ENCODE assay signal across 8 mouse cellular contexts in the genomic region with DNA sequence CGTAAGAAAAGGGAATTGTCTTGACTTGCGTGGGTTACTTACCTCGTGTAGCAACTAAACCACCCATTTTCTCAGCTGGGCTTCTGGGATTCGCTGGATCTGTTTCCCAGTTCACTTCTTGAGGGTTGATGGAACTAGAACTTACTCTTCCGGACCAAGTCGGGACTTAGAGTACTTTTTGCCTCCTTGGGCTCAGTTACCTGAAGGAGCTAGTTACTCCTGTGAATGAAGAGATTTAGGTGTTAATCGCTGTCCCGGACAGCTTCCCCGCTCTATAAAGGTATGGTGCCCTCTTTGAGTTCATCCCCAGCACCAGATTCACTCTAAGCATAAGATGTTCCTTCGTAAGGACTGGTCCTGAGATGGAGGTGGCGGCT. TPM values are rescaled to one million over a fixed set of nuclear protein-coding genes. Genes with fewer than 3 reads are reported as not detected.
DNase-seq lines count a peak whose midpoint lies in the region; ATAC-seq lines count a peak whose summit lies in the region.

No protein-coding gene starts in this region.

- intact Hi-C loops in heart, postnatal 36 days (cut with DNase I), result no loop called here

- peak overlapping the region; percentile 89 for H3K4me3 ChIP-seq in lung, embryonic 16.5 days (ENCODE audit: low read length)
- H3K4me3 ChIP-seq in brown adipose tissue, adult 24 weeks (ENCODE audit: insufficient read depth, low read depth, low read length), result peak overlapping the region; percentile 72

- peak overlapping the region; percentile 87 for H3K4me2 ChIP-seq in lung, embryonic 16.5 days (ENCODE audit: low read depth, low read length)

- no peaks in the 10 kb centered on the region for H3K27me3 ChIP-seq in lung, embryonic 16.5 days (ENCODE audit: control insufficient read depth, insufficient read depth, low read depth, low read length)

- H3K9ac ChIP-seq in lung, embryonic 16.5 days (ENCODE audit: low read length), result peak overlapping the region; percentile 92

- no peaks in the 10 kb centered on the region for H3K36me3 ChIP-seq in lung, embryonic 16.5 days (ENCODE audit: control insufficient read depth, insufficient read depth, low read length)

- 4% methylated on average over 11 of the region's 11 CpGs for WGBS in lung, embryonic 16.5 days

- H3K9me3 ChIP-seq in lung, embryonic 16.5 days (ENCODE audit: control insufficient read depth, low read length), result no peaks in the 10 kb centered on the region

- peak overlapping the region; percentile 97 for H3K27ac ChIP-seq in lung, embryonic 16.5 days (ENCODE audit: low read length)
- peak overlapping the region; percentile 40; the same call in 1 of the 2 replicates for H3K27ac ChIP-seq in brown adipose tissue, adult 24 weeks (replicated peaks; ENCODE audit: low read depth, low read length)

- peaks cover 24% of the 10 kb centered on the region for H3K4me1 ChIP-seq in lung, embryonic 16.5 days (replicated peaks; ENCODE audit: control insufficient read depth, insufficient read depth, low read length)
- H3K4me1 ChIP-seq in brown adipose tissue, adult 24 weeks (ENCODE audit: control insufficient read depth, insufficient read depth, insufficient read length, low read length), result peaks cover 3% of the 10 kb centered on the region; the same call in 1 of the 2 replicates

- no peak for DNase-seq in lung, postnatal 4 days
- peak; percentile 9 to 13 for DNase-seq in heart, postnatal 36 days
- DNase-seq in mesoderm, embryonic 11.5 days (ENCODE audit: low read depth, low spot score), result peak; percentile 17
- DNase-seq in cerebellum, adult 11-12 months, result no peak
- no peak for DNase-seq in cerebellum, postnatal 10 days

- no peak for ATAC-seq in lung, embryonic 16.5 days (ENCODE audit: low read depth)
- ATAC-seq in megakaryocyte-erythroid progenitor cell, adult 5-6 weeks (replicated peaks; ENCODE audit: low FRiP score, low TSS enrichment, poor library complexity, severe bottlenecking), result no peak

RNA-seq across cellular contexts. Expression of gene Gatad2b, which starts 1.1 kb away (rescaled TPM):
- polyA plus RNA-seq in lung, embryonic 16.5 days (2015; fragmentation: Nextera tagmentation; extraction: Ambion mirVana), result 11.3 and 11.4 TPM in 2 replicates
- polyA plus RNA-seq in brown adipose tissue, adult 24 weeks (2012; ENCODE audit: insufficient read depth, insufficient read length, missing spikeins), result 14.7 and 22.0 TPM in 2 replicates
- total RNA-seq in heart, postnatal 36 days (2021), result 10 to 100 TPM; 50.1 to 50.7 TPM
- 65.5 and 68.0 TPM in 2 replicates for total RNA-seq in megakaryocyte-erythroid progenitor cell, adult 5-6 weeks (2014; fragmentation: Nextera tagmentation)
- total RNA-seq in megakaryocyte-erythroid progenitor cell, adult 5-6 weeks (2017), result 23.8 and 28.5 TPM in 2 replicates

RNA-seq across cellular contexts. Expression of gene Dennd4b, which starts 29.1 kb away (rescaled TPM):
- polyA plus RNA-seq in lung, embryonic 16.5 days (2015; fragmentation: Nextera tagmentation; extraction: Ambion mirVana), result 3.6 and 3.7 TPM in 2 replicates
- 2.2 and 3.7 TPM in 2 replicates for polyA plus RNA-seq in brown adipose tissue, adult 24 weeks (2012; ENCODE audit: insufficient read depth, insufficient read length, missing spikeins)
- total RNA-seq in heart, postnatal 36 days (2021), result 10 to 100 TPM; 34.0 to 34.5 TPM
- 32.4 and 33.3 TPM in 2 replicates for total RNA-seq in megakaryocyte-erythroid progenitor cell, adult 5-6 weeks (2014; fragmentation: Nextera tagmentation)
- total RNA-seq in megakaryocyte-erythroid progenitor cell, adult 5-6 weeks (2017), result 7.0 and 21.5 TPM in 2 replicates

RNA-seq across cellular contexts. Expression of gene Crtc2, which starts 40.1 kb away (rescaled TPM):
- 25.5 and 28.4 TPM in 2 replicates for polyA plus RNA-seq in lung, embryonic 16.5 days (2015; fragmentation: Nextera tagmentation; extraction: Ambion mirVana)
- polyA plus RNA-seq in brown adipose tissue, adult 24 weeks (2012; ENCODE audit: insufficient read depth, insufficient read length, missing spikeins), result 20.0 and 25.7 TPM in 2 replicates
- total RNA-seq in heart, postnatal 36 days (2021), result 10 to 100 TPM; 18.2 to 20.8 TPM
- total RNA-seq in megakaryocyte-erythroid progenitor cell, adult 5-6 weeks (2014; fragmentation: Nextera tagmentation), result 33.0 and 45.4 TPM in 2 replicates
- total RNA-seq in megakaryocyte-erythroid progenitor cell, adult 5-6 weeks (2017), result 5.6 and 10.8 TPM in 2 replicates

RNA-seq across cellular contexts. Expression of gene Slc39a1, which starts 46.1 kb away (rescaled TPM):
- 105 and 110 TPM in 2 replicates for polyA plus RNA-seq in lung, embryonic 16.5 days (2015; fragmentation: Nextera tagmentation; extraction: Ambion mirVana)
- polyA plus RNA-seq in brown adipose tissue, adult 24 weeks (2012; ENCODE audit: insufficient read depth, insufficient read length, missing spikeins), result 46.7 and 53.9 TPM in 2 replicates
- total RNA-seq in heart, postnatal 36 days (2021), result 10 to 100 TPM; 82.5 to 90.4 TPM
- 21.9 and 23.2 TPM in 2 replicates for total RNA-seq in megakaryocyte-erythroid progenitor cell, adult 5-6 weeks (2014; fragmentation: Nextera tagmentation)
- total RNA-seq in megakaryocyte-erythroid progenitor cell, adult 5-6 weeks (2017), result 27.2 and 36.8 TPM in 2 replicates

RNA-seq across cellular contexts. Expression of gene Creb3l4, which starts 50.7 kb away (rescaled TPM):
- polyA plus RNA-seq in lung, embryonic 16.5 days (2015; fragmentation: Nextera tagmentation; extraction: Ambion mirVana), result 5.8 TPM in 2 replicates
- polyA plus RNA-seq in brown adipose tissue, adult 24 weeks (2012; ENCODE audit: insufficient read depth, insufficient read length, missing spikeins), result not detected in 2 replicates
- not detected for total RNA-seq in heart, postnatal 36 days (2021)
- not detected in 2 replicates for total RNA-seq in megakaryocyte-erythroid progenitor cell, adult 5-6 weeks (2014; fragmentation: Nextera tagmentation)
- total RNA-seq in megakaryocyte-erythroid progenitor cell, adult 5-6 weeks (2017), result not detected in 2 replicates

Comparison
In these comparisons a context has a peak if more than half of its experiments do, and no peak if none do; other contexts are left out.
1. DNase-seq: peak in heart, postnatal 36 days (2 of 2) and mesoderm, embryonic 11.5 days (single experiment); none in lung, postnatal 4 days (0 of 2), cerebellum, adult 11-12 months (single experiment) and cerebellum, postnatal 10 days (0 of 2).